Mouse (Mus musculus) layer of hippocampus, adult 11-12 months (tissue): ENCODE measurements around the gene Rtkn2.

Experiments
- DNase-seq: peaks from one replicate; pipeline ENCODE4 v3.0.0; 2022; ENCODE audit warnings: low spot score

Rtkn2 gene

DNA sequence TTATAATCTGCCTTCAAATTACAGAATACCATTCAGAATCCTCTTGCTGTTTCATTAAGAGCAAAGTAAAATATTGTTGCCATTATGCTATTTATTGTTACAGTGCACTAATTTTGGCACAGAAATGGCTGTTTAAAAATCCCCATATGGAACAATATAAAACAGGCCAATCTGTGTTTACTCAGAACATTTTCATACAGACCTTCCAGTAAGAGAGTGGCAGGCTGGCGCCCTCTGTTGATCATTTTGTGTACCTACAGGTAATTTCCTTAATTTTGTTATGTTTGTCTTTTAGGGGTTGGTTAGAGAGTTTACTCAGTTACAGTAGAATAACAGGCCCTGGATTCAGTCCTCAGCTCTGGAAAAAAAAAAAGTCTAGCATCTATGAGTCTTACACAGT lies 16.8 kb downstream of the Rtkn2 start:
- DNase-seq, result peak; percentile 60

DNA sequence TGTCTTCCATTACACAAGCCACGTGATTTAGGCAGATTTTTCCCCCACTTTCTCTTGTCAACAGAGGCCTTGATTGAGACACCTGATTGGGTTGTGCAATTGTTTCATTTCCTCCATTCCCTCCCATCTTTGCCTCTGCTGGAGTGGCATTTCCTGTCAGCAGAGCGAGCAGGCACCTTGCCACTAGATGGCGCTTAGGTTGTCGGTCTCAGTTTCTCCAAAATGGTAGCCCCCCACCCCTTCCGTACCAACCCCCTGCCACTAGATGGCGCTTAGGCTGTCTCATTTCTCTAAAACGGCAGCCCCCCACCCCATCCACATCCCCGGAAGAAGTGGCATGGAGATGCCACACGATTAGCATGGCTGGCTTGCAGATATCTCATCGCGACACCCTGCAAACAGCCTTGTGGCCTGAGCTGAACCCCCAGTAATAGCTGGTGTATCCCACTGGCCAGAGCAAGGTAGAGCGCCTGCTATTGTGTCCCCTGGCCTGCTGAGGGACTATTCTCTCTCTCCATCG lies 18.8 kb downstream of the Rtkn2 start:
- DNase-seq, result peak; percentile 73

DNA sequence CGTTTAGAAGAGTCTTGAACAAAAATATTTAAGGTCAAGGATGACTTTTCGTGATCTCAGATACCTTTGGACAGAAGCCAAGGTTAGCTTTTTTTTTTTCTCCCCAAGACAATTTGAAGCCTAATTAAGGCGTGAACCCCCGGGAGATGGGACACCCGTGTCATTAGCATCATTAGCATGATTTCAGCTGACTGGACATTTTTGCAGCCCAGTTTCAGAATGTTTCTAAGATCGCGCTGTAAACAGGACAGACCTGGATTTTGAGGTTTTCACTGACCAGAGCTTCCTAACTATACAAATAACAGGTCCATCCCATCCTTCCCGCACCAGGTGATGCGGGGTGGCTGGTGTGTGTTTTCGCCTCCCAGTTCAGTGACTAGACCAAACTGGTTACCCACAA lies 19.8 kb downstream of the Rtkn2 start:
- no peak for DNase-seq

DNA sequence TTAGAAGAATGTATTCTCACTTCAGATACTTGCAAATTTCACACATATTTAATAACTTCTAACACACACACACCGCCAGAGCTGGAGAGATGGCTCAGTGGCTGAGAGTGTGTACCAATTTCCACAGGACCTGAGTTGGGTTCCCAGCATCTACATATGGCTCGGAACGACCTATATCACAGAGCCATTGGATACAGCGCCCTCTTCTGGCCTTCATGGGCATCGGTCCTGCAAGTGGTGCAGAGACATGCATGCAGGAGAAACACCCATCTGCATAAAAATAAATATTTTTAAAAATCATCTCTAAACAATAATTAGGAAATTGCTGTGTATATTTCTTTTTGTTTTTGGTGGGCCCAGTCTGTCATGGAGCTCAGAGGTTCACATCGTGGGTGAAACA lies 22.1 kb downstream of the Rtkn2 start:
- DNase-seq, result no peak

DNA sequence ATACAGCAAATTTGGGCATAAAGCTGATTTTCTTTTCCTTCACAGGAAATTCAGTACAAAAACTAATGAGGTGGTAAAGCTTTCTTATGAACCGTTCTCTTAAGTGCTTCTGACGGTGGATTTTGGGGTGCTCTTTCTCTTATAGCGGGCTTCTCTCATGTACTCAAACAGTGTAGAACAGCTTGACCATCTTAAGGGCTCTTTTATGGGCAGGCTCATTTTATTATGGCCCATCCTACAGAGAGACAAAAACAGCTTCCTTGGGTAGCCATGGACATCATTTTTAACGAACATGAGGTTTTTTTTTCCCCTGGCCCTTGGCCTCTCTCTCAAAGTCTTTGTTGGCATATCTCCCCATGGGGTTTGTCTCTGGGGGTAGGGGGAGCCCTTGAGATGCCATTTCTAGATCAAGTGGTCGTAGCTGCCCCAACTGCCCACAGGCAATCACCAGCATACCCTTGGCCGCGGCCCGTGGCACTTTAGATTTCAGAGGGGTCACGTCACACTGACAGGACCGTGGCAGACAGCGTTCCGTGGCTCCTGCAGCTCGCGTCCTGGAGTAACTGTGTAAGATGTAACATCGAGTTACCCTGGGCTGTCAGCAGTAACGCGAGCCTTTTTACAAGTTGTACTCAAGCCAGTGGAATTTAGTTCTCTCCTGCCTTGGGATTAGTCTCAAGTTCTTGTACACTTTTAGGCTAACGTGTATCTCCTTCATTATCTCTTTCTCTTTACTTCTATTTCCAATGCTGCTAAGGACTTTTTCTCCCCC lies 24.5 kb downstream of the Rtkn2 start:
- DNase-seq, result no peak

DNA sequence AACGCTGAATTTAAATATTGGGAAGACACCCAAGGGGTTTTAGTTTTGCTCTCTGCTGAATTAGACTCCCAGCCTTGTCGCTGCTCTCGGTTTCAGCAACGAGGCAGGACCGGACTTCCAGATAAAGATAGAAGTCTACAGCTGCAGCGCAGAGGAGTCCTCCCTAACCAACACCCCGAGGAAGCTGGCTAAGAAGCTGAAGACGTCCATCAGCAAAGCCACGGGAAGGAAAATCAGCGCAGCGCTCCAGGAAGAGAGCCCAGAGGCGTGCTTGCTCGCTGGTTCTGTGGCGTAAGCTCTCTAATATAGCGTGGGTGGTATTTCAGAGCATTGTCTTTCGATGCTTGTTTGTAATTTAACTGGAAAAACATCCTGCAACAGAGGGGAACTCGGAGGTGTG lies 26.0 kb downstream of the Rtkn2 start:
- DNase-seq, result no peak

DNA sequence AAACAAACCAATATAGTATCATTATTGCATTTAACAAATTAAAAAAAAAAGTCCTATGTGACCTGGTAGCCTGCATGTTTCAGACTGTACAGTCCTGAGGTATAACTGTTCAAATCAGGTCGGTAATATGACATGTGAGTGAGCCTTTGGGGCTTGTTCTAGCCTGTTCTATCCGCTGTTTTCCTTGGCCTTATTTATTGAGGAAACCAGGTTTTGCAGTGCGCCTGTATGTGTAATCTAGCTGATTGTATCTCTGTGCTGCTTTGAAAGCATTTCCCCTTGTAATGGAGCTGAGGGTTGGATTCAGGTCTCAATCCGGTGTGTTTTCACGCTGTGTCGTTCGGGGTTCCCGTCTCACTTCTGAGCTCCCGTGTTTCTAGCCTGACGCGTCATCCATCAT lies 27.1 kb downstream of the Rtkn2 start:
- no peak for DNase-seq

DNA sequence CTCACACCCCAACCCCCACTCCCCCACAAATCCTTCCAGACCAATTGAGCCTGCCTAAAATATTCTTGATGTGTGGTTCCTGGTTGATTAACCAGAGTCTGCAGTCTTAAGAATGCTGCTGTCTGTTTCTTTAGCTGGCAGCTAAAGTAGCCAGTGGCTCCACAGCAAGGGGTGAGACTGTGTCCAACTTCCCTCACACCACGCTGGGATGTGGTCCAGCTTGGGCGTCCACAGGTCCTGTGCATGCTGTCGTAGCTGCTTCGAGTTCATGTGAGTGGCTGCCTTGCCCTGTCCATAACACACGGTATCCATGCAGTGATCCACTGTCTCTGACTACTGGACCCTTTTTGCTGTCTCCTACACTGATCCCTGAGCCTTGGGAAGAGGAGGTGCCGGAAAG lies 27.7 kb downstream of the Rtkn2 start:
- no peak for DNase-seq

DNA sequence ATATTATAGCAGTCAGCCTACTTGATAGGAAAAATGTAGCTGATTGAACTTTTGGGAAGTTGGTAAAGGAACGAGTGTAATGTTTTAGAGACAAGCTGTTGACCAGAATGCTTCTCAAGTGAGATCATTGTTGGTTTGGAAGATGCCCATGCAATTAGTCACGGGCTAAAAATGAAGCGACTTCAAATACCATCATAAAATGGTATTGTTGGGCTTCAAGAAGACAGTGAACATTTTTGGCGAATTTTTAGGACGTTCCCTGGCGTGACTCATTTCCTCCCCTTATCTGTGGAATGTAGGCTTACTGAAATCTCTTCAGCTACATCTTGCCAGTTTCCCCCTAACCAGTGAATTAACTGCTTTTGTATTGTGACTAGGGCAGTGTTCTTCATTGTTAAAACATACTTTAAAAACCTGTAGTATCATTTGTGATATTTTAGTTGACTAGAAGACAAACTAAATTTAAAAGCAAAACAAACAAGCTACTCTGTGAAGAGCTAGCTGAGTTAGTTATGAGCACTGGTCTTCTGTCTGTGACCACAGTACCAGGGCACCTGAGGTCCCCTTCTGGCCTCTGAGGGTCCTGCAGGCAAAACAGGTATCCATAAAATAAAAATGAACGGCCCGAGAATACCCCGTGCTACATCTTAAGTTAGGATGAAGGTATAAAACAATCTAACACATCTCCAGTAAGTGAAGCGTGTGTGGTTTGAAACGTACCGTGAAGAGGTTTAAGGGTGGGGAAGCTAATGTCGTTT lies 29.0 kb downstream of the Rtkn2 start:
- no peak for DNase-seq

DNA sequence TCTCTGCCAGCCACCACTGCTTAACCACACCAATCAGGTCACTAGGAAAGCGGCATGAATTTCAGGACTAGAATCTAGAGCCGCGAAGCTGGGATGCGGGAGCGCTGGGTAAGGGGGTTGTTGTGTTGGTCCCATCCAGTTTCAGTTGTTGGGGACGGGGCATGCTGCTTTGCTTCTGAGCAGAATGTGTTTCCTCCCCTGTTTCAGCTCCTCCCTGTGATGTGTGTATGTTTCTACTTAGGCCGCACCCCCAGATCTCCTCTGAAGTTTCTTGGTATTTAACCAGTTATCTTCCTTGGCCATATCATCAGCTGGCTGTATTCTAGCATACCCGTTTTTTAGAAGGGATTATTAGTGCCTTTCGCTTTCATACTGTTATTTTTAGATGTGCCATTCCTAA lies 29.9 kb downstream of the Rtkn2 start:
- DNase-seq, result no peak

DNA sequence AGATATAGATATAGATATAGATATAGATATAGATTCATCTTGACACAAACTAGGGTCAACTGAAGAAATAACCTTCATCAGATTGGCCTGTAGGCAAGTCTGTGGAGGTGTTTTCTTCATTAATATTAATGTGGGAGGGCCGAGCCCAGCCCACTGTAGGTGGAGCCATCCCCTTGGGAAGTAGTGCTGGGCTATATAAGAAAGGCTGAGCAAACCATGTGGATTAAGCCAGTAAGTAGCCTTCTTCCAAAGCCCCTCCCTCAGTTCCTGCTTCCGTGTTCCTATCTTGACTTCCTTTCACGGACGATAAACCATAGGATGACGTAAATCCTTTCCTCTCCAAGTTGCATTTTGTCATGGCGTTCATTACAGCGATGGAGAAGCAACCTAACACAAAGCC lies 30.5 kb downstream of the Rtkn2 start:
- no peak for DNase-seq

DNA sequence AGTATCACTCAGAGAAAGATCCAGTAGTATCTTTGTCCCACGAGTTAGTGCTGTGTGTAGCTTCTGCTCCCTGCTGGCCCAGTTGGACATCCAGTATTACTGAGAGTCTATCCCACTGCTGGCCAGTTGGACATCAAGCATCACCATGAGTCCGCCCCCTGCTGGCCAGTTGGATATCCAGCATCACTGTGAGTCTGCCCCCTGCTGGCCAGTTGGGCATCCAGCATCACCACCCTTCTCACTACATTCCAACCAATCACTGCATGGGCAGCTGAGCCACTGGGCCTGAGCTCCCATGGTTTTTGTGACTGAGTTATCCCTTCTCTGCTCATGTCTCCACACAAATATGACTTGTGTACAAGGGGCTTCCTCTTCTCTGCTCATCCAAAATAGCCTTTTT lies 33.8 kb downstream of the Rtkn2 start:
- peak; percentile 11 for DNase-seq

DNA sequence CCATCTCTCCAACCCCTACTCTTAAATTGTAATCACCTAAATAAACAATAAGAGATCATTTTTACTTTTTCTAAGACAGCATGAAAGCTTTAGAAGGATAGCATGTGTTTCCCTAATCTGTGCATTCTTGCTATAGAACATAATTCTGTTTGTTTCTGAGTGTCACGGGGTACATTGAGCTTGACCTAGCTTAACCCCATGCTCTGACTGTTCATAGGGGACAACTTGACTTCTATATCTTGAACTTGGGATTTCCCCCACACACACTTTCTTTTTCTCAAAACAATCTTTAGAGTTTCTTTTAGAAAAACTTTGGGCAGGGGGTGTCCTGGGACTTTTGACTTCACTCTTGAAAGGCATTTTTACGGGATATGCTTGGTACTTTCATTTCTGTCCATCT lies 41.4 kb downstream of the Rtkn2 start:
- DNase-seq, result no peak

DNA sequence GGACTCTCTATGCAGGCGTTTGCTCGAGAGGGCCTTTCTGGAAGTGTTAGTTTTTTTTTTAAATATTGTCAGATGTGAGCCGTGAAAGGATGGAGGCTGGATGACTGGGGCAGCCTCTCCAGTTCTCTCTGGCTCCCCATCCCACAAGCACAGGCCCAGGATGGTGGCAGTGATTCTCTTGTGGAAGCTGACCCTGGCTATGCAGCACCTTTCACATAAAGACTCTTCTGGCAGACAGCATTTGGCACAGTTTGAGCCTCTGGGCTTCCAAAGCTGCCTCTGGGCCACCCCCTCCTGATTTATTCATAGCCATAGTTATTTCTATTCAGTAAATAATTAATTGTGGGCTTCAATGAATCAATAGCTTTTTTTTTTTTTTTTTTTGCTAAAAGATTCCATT lies 46.3 kb downstream of the Rtkn2 start:
- DNase-seq, result no peak

DNA sequence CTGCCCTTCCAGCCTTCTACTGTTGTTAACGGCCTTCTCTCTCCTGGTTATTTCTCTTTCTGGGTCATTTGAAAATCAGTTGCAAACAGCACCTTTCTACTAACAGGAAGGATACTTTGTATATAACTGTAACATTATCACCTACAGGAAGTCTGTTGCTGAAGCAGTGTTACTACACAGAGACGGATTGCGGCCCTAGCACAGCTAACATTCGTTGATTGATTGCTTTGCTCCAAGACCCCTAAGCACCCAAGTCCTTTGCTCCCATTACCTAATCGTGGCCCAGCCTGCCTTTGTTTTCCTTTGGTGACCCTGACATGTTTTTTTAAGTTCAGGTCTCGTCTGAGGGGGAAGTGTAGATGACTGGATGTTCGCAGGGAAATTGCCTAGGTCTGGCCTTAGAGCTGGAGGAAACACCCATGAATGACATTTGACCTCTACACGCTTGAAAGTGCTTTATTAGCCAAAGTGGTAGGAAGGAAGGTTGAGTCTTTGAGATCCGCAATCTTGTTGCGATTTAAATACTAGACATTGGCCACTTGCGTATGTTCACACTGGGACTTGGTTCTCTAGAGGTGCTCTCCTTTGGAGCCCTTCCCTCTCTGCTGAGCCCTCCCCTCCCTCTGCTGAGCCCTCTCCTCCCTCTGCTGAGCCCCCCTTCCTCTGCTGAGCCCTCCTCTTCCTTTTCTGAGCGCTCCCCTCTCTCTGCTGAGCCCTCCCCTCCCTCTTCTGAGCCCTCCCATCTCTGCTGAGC lies 49.1 kb downstream of the Rtkn2 start:
- no peak for DNase-seq

DNA sequence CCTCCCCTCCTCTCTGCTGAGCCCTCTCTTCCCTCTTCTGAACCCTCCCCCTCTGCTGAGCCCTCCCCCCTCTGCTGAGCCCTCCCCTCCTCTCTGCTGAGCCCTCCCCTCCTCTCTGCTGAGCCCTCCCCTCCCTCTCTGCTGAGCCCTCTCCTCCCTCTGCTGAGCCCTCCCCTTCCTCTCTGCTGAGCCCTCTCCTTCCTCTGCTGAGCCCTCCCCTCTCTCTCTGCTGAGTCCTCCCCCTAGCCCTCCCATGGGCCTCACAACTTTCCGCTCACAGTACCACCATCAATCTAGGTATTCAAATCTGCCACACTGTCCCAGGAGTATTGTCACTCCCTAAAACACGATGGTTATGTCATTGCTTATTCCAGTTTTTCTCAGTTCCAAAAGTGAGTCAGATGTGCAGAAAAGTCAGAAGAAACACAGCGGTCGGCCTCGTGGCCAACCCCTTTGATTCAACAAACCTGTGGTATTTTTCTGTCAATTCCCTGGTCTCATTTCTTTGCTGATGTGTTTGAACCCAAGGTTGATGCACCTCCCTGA lies 49.8 kb downstream of the Rtkn2 start:
- DNase-seq, result no peak

DNA sequence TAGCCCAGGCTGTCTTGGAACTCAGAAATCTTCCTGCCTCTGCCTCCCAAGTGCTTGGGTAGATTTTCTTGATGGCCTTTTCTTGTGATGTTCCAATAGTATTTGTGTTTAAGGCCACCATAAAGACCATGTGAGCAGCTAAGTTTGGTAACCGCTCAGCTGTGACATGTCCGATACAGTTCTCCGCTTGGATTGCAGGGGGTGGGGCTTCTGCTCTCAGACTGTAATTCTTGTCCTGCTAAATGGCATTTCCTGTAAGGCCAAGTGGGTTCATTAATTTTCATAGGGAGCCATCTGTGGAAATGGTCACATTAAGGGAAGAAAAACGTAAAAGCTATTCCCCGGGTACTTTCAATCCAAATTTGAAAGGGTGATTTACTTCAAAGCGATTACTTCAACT lies 50.7 kb downstream of the Rtkn2 start:
- no peak for DNase-seq

DNA sequence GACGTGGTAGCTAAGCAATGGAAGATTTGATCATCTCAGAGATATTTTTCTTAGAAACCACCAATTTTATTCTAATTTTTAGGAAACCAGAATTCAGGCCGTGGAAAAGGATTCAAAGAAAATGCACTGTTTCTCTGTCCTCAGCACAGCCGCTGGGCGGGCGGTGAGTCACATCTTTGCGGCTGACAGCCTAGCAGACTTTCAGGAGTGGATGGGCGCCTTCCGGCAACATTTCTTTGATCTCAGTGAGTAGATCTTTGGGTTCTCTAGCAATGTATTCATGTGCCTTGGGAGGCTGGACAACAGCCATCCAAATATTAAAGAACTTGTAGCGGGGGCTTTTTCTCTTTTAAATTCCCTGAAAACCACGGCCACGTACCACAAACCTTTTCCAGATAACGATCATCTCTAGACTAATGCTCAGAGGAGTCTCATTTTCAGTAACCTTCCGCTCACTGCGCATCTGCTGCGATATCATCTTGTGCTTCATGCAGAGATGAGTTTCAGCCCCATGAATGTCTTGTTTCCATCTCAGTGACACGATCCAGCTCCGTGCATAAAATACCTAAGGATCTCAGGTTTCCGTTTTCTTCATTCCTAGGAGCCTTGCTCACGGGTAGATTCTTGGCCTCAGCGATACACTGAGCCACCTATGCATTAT lies 56.5 kb downstream of the Rtkn2 start:
- no peak for DNase-seq

DNA sequence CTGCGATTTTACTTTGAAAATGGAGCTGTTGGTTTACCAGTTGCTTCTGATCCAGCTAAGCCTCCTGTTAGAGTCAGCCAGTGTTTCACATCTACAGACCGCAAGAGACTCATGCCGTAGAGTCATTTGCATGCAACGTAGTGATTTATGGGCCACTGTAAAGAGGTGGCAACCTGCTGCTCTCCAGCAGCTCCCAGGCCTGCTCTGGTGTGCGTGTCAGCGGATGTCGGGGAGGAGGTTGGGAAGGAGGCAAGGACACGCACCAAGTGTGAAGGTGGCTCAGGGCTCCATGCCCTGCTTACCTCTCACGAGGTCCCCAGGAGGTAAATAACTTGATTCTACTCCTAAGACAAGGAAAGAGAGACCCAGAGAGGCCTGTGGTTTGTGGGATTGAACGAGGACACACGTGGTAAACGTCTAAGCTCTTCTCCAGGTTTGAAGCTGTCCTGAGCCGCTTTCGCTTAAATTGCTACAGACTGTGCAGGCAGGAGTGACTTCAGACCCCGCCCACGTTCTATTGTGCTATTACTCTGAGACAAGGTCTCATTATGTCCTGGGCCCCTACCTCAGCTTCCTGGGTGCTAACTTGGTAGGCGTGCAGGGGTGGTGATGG lies 57.1 kb downstream of the Rtkn2 start:
- DNase-seq, result no peak

DNA sequence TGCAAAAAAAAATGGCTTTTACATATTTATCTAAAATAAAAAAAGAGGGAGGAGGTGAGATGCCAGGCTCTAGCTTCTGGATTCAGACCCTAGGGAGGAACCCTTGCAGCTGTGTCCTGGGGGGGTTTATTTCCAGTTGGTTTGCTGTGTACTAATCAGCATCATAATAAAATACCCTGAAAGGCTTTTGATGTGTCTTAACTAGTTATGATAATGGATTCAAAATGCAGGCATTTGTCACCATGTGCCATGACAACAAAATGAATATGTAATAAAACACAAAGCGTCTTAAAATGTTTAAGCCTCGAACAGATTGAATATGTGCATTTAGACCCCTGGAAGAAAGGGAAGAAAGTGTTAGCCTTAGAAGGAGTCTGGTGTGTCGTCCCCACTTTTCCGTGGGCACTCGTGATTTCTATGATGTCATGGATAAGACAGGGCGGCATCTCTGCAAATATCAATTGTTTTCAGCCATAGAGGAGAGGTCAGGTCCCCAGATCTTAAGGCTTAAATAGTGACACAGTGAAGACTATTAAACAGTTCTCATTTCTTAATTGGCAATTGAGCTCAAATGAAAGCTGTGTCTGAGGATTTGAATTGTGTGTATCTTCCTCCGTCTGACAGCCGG lies 59.7 kb downstream of the Rtkn2 start:
- no peak for DNase-seq

DNA sequence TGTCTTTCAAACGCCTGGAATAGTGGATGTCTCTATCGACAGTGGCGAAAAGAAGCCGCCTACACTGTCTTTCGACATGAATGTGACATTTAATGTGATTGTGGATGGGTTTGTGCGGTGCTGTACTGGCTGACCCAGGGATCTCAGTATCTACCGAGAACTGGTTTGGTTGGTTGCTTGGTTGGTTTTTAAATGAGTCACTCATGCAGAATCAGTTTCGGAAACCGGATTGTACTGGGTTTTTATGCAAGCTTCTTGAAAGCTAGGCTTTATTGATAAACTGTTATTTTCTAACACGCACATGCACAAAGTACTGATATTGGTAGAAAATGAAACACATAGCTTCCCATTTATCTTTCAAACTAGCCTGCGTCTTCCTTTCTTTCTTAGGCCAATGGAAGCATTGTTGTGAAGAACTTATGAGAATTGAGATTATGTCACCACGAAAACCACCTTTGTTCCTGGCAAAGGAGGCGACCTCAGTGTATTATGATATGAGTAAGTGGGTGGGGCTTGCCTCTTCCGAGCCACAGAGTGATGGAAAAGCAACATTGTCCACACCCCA lies 60.4 kb downstream of the Rtkn2 start:
- no peak for DNase-seq
